Mouse (Mus musculus): ENCODE measurements around the gene Dnah8.

The Dnah8 gene

GRCm38 (mm10) chr17:30750269-30750668, 126.1 kb downstream of the Dnah8 start:
- no peak for DNase-seq (ENCODE audit: low spot score)

GRCm38 (mm10) chr17:30752370-30752818, 128.2 kb downstream of the Dnah8 start:
- no peak for DNase-seq (ENCODE audit: low spot score)

- no peak for DNase-seq (ENCODE audit: low spot score)
These were observed 129.0 kb downstream of the Dnah8 start for GRCm38 (mm10) chr17:30753201-30753600.

- no peak for DNase-seq (ENCODE audit: low spot score)
These were observed 132.6 kb downstream of the Dnah8 start for GRCm38 (mm10) chr17:30756771-30757170.

- no peak for DNase-seq (ENCODE audit: low spot score)
These were observed 136.2 kb downstream of the Dnah8 start for GRCm38 (mm10) chr17:30760307-30760706.

GRCm38 (mm10) chr17:30764276-30764675, 140.1 kb downstream of the Dnah8 start:
- DNase-seq (ENCODE audit: low spot score), result no peak

GRCm38 (mm10) chr17:30774416-30774815, 150.3 kb downstream of the Dnah8 start:
- no peak for DNase-seq (ENCODE audit: low spot score)

GRCm38 (mm10) chr17:30775096-30775495, 150.9 kb downstream of the Dnah8 start:
- peak; percentile 17 for DNase-seq (ENCODE audit: low spot score)

GRCm38 (mm10) chr17:30781046-30781445, 156.9 kb downstream of the Dnah8 start:
- DNase-seq (ENCODE audit: low spot score), result no peak

- DNase-seq (ENCODE audit: low spot score), result no peak
These were observed 158.1 kb downstream of the Dnah8 start for GRCm38 (mm10) chr17:30782286-30782685.

- DNase-seq (ENCODE audit: low spot score), result no peak
These were observed 164.2 kb downstream of the Dnah8 start for GRCm38 (mm10) chr17:30788361-30788760.

- DNase-seq (ENCODE audit: low spot score), result no peak
These were observed 166.7 kb downstream of the Dnah8 start for GRCm38 (mm10) chr17:30790816-30791215.

GRCm38 (mm10) chr17:30792396-30792795, 168.2 kb downstream of the Dnah8 start:
- no peak for DNase-seq (ENCODE audit: low spot score)

GRCm38 (mm10) chr17:30796616-30797015, 172.5 kb downstream of the Dnah8 start:
- DNase-seq (ENCODE audit: low spot score), result no peak

- DNase-seq (ENCODE audit: low spot score), result no peak
These were observed 176.3 kb downstream of the Dnah8 start for GRCm38 (mm10) chr17:30800261-30800985.

GRCm38 (mm10) chr17:30803668-30804067, 179.5 kb downstream of the Dnah8 start:
- DNase-seq (ENCODE audit: low spot score), result no peak

GRCm38 (mm10) chr17:30804955-30805354, 180.8 kb downstream of the Dnah8 start:
- no peak for DNase-seq (ENCODE audit: low spot score)

- DNase-seq (ENCODE audit: low spot score), result no peak
These were observed 181.4 kb downstream of the Dnah8 start for GRCm38 (mm10) chr17:30805511-30806059.

GRCm38 (mm10) chr17:30808866-30809660, 184.9 kb downstream of the Dnah8 start:
- DNase-seq (ENCODE audit: low spot score), result no peak

- DNase-seq (ENCODE audit: low spot score), result no peak
These were observed 185.9 kb downstream of the Dnah8 start for GRCm38 (mm10) chr17:30809926-30810660.

- DNase-seq (ENCODE audit: low spot score), result no peak
These were observed 194.4 kb downstream of the Dnah8 start for GRCm38 (mm10) chr17:30818543-30818942.

GRCm38 (mm10) chr17:30819134-30819533, 195.0 kb downstream of the Dnah8 start:
- no peak for DNase-seq (ENCODE audit: low spot score)
